Mouse (Mus musculus): ENCODE data around the gene Abca6.

Gene Abca6

GRCm38 (mm10) chr11:110196561-110197306, 54.8 kb downstream of the Abca6 start:
- no peak for DNase-seq (ENCODE audit: low read depth)

GRCm38 (mm10) chr11:110195310-110195709, 56.3 kb downstream of the Abca6 start:
- DNase-seq (ENCODE audit: low read depth), result no peak

DNA sequence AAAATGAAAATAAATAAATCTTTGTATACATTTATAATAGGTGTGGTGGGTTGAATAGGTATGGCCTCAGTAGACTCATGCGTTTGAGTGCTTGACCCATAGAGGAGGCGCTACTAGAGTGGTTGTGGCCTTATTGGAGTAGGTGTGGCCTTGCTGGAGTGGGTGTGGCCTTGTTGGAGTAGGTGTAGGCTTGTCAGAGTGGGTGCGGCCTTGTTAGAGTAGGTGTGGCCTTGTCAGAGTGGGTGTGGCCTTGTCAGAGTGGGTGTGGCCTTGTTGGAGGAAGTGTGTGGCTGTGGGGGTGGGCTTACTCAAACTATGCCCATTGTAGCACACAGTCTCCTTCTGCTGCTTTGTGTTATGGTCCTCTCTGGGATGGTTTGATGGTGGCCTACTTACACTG, 80.4 kb downstream of the Abca6 start:
- no peak for DNase-seq (ENCODE audit: low read depth)

DNA sequence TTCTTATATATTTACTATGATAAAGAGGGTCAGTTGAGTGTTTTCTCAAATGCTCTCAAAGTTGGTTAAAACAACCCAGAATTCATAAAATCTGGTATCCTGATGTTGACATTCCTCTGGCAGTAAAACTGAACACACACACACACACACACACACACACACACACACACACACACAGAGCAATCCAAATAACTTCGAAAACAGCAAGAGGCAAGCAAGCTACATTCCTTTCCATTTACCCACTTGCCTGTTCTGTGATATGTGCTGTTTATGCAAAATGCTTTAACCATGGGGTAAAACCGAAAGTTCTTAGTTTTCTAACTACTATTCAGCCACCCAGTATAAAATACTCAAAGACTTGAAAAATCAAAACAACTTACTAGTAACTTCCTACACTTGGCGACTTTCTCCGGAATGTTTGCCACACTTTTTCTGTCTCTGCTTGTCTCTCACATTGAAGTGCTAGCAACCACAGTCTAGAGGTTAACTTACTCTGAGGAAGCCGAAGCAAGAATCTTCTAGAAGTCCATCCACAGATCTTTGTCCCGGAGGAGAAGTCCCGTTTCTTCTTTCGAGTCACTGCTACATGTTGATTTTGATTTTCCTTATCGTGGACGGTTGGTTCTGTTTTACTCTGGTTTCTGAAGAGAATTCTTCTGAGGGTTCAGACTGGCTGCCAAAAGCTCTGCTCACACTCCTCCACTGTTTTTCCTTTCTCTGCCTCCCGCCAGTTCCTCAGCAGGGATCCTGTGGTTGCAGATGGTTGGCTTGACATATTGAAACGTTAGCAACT, 83.9 kb downstream of the Abca6 start, which contains the start of gene Abca9:
Gene Abca9, minus strand, starts transcription at position 738 of the 793 bp plus-strand sequence.
- no peak for DNase-seq (ENCODE audit: low read depth)

- no peak for DNase-seq (ENCODE audit: low read depth)
These were observed 85.8 kb downstream of the Abca6 start for GRCm38 (mm10) chr11:110165822-110166221.

DNA sequence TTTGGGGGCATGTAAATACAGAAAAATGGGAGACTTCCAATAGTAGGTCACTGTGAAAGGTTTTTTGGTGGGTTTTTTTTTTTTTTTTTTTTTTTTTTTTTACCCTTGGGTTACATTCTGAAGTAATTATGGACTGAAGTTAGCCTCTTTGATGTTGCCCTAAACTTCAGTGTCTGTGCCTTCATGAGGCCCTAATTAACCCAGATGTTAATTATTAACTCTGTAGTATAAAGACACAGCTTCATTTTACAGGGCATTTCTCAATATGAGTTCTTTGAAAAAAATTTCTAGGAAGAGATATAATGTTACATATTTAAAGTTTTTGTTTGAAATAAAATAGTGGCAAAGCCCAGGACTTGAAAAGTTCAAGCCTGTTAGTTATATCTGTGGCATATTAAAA, 86.2 kb downstream of the Abca6 start:
- no peak for DNase-seq (ENCODE audit: low read depth)

- DNase-seq (ENCODE audit: low read depth), result no peak
These were observed 94.5 kb downstream of the Abca6 start for GRCm38 (mm10) chr11:110157059-110157458.

DNA sequence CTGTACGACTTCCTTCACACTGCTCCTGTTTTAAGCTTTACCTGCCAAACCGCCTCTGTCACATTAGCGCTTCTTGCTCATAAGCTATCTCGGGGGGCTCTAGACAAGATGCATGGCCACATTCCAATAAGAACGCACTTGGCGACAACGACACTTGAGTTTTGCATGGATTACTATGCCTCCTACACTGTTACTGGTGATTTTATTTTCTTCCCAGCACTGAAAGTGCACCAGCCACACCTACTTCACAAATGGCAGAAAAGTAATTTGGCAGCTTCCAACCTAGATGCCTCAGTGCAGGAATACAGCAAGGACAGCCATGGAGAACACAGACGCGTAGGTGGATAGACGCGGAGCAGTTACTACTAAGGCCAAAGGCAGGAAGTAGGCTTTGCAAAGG, 95.6 kb downstream of the Abca6 start:
- no peak for DNase-seq (ENCODE audit: low read depth)

GRCm38 (mm10) chr11:110147640-110148039, 103.9 kb downstream of the Abca6 start:
- DNase-seq (ENCODE audit: low read depth), result no peak

DNA sequence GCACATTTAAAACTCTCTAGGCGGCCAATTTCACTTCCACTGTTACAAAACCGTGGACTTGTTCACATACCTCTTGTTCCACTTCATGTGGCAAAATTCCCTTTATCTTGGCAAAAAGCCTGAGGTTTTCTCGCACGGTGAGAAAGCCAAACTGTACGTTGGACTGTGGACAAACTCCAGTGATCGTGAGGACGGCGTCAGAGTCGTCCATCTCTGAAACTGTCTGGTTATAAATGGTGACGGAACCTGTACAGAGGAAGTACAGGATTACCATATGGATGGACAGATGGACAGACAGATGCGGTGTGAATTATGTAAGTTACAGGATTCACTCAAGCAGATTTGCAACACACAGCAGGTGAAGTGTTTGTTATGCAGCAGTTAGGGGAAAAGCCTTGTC, 106.2 kb downstream of the Abca6 start:
- no peak for DNase-seq (ENCODE audit: low read depth)

GRCm38 (mm10) chr11:110130760-110131159, 120.8 kb downstream of the Abca6 start:
- DNase-seq (ENCODE audit: low read depth), result no peak

Data from naive thymus-derived CD4-positive, alpha-beta T cell, adult 2 months (primary cell).